Mouse (Mus musculus): ENCODE measurements around the gene Acsf3.

Acsf3 gene

DNA sequence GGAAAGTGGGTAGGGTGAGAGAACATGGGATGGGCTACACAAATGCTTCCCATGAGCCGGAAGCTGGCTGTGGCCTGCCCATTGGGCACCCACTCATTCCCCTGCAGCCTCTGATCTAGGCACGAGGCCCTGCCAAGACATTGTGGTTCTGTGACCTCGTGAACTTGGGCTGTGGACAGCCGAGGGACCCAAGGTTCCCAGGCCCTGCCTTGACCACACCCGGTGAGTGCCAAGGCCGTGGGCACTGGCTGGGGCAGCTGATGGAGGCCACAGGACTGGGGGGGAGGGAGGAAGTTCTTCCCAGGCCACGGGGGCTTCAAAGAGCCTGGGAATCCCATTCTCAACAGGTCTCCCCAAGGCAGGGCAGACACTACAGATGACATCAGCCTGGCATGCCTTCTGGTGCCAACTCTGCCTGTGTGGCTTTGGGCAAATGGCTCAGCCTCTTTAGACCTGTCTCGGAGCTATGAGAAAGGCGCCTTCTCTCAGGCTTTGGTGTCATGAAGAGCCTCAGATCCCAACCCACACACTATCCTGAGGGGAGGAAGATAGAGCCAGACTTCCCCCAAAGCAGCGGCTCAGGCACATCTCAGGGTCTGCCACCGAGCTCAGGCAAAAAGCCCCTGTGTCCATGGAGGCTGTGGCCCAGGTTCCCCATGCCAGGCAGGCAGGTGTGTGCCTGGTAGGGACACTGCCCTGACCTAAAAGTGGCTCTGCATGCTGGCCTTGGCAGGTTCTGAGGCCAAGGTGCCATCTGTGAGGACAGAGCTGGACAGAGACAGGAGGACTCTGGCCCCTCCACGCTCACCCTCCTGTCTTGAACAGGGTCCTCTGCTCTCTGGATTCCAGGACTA, 76.6 kb downstream of the Acsf3 start:
- no peak for DNase-seq (ENCODE audit: low read depth, low spot score)

DNA sequence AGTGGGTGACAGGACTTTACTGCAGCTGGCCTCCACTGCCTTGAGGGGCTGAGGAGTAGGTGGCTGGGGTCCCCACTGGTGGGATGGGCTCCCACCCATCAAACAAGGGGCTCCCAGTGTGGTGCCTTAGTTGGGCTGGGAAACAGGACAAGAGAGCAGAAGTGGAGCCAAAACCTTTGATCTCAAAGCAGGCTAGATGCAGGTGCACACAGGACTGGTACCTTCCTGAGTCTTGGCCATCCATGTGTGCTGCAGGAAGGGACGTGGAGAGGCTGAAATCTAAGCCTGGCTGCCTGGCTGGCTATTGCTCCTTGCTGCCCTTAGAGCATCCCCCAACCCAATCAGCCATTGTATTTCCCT, 77.2 kb downstream of the Acsf3 start:
- DNase-seq (ENCODE audit: low read depth, low spot score), result no peak

DNA sequence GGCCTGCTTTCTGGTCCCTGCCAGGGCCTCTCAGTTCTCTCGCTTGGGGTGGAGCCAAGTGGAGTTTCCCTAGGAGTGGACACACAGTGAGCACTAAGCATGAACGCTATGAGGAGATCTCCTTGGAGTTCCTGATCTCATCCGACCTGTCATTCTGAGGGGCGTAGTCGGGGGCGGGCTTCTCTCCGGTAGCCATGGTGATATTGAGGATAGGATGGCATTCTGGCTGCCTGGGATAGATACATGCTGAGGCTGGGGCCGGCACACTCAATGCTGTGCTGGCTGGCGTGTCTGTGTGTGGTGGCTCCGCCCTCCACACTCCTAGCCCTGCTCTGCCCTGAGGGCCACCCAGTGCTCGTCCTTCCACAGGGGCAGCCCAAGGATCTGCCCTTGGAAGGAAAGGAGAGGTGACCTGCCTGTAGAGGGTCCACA, 78.1 kb downstream of the Acsf3 start:
- no peak for DNase-seq (ENCODE audit: low read depth, low spot score)

DNA sequence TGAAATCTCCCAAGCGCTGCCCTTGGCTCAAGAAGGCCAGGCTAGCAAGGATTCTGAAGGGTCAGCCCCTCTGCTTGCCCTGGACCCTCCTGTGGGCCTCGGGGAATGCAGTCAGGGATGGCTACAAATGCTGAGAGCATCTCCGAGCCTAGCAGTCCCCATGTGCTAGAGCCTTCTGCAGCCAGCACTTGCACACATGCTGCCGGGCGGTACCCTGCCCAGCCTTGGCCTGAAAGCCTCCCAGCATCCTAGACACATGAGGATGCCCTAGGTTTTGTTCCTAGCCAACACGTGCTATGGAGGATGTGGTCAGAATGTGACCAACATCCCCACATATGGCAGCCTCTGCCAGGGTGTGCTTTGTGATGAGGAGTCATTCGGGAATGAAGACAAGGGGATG, 79.1 kb downstream of the Acsf3 start:
- no peak for DNase-seq (ENCODE audit: low read depth, low spot score)

DNA sequence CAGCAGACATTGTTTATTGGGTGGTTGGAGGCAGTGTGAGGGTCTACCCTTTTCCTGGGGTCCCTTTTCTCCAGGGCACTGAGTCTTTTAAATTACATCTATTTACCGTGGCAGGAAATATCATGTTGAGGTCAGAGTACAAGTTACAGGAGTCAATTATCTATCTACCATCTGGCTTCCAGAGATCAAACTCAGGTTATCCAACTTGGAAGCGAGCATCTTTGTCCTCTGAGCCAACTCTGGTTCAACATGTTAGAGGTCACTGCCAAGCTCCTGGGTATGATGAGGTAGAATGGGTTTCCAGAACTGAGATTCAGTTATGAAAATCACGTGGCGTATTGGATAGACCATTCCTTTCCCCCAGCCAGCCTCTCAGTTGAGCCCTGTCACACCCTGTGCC, 79.8 kb downstream of the Acsf3 start:
- DNase-seq (ENCODE audit: low read depth, low spot score), result no peak

DNA sequence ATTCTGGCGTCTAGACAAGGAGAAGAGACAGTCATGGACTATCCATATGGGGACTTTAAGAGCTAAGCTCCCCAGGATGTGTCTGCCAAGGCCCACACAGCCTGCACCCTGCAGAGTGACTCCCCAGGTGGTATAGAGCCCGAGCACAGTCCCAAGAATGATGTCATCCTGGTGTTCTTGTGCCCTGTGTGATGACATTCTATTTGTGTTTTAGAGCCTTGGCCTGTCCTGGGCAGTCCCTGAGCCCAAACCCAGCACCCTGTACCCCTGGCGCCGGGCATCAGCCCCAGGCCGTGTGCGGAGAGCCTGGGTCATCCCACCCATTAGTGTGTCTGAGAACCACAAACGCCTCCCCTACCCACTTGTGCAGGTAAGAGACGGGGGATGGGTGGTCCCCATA, 81.0 kb downstream of the Acsf3 start:
- DNase-seq (ENCODE audit: low read depth, low spot score), result no peak

DNA sequence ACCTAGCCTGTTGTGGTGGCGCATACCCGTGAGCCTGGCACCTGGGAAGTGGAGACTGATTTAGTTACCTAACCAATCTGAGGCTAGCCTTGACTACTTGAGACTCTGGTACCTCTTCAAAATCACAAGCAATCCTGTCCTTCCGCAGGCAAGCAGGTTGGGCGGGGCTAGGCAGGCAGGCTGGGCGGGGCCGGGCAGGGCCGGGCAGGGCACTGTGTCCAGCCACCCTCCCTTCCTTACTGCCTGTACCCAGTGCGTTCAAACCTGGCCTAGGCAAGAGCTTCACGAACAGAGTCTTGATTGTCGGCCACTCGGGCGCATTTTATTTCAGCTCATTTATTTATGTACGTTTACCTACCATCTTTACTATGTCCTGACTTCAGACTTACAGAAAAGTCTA, 84.6 kb downstream of the Acsf3 start:
- DNase-seq (ENCODE audit: low read depth, low spot score), result no peak

DNA sequence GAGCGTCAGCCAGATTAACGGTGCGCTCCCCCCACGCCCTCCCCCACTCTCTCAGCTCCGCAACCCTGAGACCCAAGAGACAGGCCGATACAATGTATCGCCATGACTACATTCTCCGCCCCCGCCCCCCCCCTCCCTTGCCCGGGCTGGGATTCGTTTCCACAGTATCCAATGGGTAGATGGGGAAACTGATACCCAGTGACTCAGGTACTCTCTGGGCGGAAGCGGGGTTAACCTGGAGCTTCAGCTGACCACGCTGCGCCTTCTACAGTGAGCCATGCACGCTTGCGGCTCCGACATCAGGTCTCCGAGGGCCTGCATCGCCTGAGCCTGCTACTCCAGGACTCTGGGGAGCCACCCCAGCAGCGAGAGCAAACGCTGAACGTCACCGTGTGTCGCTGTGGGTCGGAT, 89.4 kb downstream of the Acsf3 start:
- DNase-seq (ENCODE audit: low read depth, low spot score), result no peak

DNA sequence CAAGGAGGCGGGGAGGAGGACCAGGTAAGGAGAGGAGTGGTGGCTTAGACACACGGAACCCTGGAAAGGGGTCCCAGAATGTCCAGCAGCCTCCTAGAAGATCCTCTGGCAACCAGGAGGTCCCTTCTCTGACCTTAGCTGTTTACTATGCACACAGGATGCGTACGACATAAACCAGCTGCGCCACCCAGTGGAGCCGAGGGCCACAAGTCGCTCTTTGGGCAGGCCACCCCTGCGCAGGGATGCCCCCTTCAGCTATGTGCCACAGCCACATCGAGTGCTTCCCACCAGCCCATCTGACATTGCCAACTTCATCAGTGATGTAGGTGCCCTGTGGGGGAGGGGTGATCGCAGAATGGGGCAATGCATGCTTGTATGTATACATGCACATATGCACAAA, 90.2 kb downstream of the Acsf3 start:
- DNase-seq (ENCODE audit: low read depth, low spot score), result no peak

DNA sequence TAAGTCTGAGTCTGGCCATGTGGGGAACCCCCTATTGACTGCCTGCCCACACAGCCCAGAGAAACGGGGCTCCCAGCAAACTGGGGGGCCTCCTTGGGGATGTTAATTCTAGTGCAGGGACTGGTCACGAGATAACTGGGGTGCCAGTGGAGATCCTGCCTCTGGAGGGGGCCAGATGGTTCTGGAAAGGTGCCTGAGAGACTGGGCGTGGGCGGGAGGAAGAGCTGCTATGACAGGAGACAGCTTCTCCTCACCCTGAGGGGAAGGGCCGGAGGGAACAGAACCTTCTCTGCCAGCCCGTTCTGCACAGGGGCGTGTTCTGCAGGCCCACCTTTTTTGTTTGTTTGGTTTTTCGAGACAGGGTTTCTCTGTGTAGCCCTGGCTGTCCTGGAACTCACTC, 90.9 kb downstream of the Acsf3 start:
- DNase-seq (ENCODE audit: low read depth, low spot score), result no peak
